Mouse (Mus musculus): ENCODE results near the gene Pan2.

The Pan2 gene

GRCm38 (mm10) chr10:128337306-128338181 is 34.4 kb downstream of the Pan2 start, which contains the start of gene Cs:
Cs (plus strand) TSS chr10:128337734.
- peak; percentile 92 to 95 for DNase-seq

GRCm38 (mm10) chr10:128338415-128338814 is 35.3 kb downstream of the Pan2 start:
- DNase-seq, result no peak

GRCm38 (mm10) chr10:128338948-128339347 is 35.8 kb downstream of the Pan2 start:
- no peak for DNase-seq

- DNase-seq, result no peak
Observed at GRCm38 (mm10) chr10:128340257-128340656, 37.1 kb downstream of the Pan2 start.

DNA sequence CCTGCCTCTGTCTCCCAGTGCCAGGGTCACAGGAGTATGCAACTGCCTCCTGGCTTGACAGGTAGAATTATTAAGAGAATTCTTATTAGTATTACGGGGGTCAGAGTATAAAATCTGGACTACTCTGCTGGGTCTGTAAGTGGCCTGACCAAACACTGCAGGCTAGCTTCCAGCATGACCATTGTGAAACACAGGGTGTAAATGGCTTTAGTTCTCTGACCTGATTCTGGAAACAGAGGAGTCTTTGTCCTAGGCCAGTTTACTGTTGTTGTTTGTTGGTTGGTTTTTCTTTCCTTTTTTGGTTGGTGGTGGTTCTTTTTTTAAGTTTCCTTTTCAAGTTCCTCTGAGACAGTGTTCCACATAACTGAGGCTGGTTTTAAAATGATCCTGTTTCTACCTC is 40.3 kb downstream of the Pan2 start:
- DNase-seq, result no peak

- DNase-seq, result peak; percentile 60 to 79
Observed at GRCm38 (mm10) chr10:128344568-128345275, 41.6 kb downstream of the Pan2 start.

DNA sequence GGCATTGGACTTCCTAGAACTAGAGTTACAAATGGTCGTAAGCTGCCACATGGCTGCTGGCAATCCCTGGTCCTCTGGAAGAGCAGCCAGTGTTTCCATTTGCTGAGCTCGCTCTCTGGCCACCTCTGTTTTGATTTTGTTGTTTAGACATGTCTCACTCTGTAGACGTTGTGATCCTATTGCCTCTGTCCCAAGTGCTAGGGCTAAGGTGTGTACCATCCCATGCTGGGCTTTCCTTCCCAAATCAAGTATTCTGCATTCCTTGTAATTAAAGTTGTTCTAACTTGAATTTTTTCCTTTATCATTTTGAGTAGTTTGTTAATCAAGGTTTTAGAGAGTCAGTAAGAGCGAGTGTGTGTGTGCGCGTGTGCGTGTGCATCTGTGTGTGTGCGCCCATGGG is 44.4 kb downstream of the Pan2 start:
- DNase-seq, result no peak

GRCm38 (mm10) chr10:128358796-128359195 is 55.7 kb downstream of the Pan2 start:
- DNase-seq, result no peak

DNA sequence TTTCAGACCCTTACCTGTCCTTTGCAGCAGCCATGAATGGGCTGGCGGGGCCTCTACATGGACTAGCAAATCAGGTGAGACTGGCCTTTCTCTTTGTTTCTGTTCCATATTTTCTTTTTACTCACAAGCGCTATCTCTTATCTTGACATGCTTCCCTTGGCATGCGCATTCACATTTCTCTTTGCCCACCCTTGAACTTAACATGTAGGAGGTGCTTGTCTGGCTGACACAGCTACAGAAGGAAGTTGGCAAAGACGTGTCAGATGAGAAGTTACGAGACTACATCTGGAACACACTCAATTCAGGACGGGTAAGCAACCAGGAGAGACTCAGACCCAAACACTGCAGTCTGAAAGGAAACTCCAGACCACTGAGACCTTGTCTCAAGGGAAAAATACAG is 56.1 kb downstream of the Pan2 start:
- no peak for DNase-seq

DNA sequence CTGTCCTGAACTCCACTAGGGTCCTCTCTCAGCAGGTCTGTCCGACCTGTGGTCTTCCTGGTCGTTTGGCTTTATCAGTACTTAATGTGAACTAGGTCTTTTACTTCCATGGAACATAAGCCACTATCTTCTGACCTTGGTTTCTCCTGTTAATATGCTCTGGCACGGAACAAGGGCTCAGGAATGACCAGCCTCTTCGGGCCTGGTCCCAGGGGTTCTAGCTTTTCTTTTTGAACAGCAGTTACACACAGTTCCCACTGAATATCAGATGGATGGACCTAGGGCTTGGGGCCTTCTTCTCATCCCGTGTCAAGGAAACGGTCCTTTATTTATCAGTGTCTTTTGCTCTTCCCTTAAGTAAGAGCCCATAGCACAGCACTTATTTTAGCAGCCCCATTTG is 58.7 kb downstream of the Pan2 start:
- DNase-seq, result no peak

- no peak for DNase-seq
Observed at GRCm38 (mm10) chr10:128362568-128362967, 59.4 kb downstream of the Pan2 start.

DNA sequence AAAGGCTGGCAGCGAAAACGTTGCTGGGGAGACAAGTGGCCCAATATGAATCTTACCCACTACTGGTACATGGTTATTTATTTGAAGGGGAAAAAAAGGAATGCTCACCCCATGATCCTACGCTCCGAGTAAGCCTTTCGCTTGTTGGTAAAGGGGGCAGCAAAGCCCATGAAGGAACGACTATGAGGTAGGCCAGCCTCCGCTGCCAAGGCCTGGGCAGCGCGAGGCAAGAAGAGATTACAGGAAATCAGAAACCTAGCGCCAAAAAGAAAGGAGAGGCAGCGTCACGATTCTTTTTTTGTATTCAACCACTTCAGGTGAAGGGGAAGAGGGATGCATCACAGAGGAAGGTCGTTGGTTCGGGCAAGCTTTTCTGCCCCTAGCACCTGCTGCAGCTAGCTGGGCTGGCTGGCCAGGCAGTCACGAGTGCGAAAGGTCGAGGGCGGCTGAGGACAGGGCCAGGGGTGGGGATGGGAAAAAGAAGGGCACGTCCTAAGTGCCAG is 64.8 kb downstream of the Pan2 start:
- DNase-seq, result no peak

DNA sequence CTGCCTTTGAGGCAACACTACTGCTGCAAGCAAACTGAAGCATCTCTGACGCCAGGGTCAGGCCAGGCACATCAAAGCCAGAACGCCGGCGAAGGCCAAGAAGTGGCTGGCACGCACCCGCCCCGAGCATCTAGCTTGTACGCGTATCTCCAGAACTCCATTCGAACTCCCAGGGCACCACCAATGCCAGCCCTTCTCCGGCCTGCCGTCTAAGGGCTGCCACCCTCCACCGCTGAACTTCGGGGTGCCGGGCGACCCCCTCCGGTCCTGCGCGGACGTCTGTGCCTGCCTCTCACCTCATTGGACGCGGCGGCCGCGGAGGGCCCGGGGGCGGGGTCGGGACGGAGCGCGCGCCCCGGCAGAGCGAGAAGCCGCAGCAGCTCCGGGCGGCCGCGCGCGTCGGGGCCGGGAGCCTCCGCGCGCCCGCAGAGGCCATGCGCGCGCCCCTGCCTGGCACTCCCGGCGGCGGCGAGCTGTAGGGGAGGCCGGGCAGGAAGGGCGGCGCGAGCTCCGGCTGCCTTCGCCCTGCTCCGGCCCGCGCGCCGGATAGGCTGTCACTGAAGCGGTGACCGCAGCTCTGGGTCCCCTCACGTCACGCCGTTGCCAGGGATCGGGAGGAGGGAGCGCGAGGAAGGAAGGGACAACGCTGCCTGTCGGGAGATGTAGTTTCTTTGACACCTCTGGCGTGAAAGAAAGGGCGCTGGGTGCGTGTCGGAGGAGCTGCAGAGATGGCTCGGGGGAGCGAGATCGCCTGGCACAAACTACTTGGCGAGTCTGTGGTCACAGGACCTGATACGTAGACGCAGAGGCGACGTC is 65.5 kb downstream of the Pan2 start, which contains the start of gene Coq10a:
Gene Coq10a (minus strand): TSS at position 596 of the 816 bp plus-strand sequence.
- peak; percentile 85 to 90 for DNase-seq

GRCm38 (mm10) chr10:128369218-128369543 is 66.0 kb downstream of the Pan2 start:
- no peak for DNase-seq

DNA sequence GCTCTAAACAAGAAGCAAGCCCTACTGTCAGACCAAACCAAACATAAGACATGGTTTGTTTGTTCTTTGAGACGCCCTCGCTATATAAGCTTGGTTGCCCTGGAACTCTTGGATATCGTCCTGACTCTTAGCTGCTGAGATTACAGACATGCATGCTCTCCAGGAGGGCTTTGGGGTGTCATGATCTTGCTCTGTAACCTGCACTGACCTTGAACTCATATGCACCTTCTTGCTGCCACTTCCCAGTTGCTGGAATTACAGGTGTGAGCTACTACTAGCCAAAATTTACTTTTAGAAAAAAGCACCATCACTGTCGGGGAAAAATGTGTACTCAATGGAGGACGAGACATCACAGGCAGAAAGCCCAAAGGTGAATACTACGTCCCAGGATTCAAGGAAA is 66.5 kb downstream of the Pan2 start:
- no peak for DNase-seq

GRCm38 (mm10) chr10:128370021-128370420 is 66.9 kb downstream of the Pan2 start:
- no peak for DNase-seq

GRCm38 (mm10) chr10:128370601-128371000 is 67.5 kb downstream of the Pan2 start:
- no peak for DNase-seq
